Mouse (Mus musculus) cortical plate, adult 2 months (tissue): ENCODE data around the gene Fbxo11. TPM values are rescaled to one million over a fixed set of nuclear protein-coding genes. Genes with fewer than 3 reads are reported as not detected.
A peak's percentile ranks its signal among the peaks of the same experiment; 100 is the strongest.
"Not testable (repeated sequence)": the region's sequence is repeated elsewhere in the genome, so short reads cannot be mapped to it uniquely, and the experiment has no call there.

ENCODE experiments used
- H3K27ac ChIP-seq: fragments of 200-500 bp; 2 replicates; pipeline ENCODE4 v1.5.1; 2012; ENCODE audit warnings: low read length, control low read depth, inconsistent platforms; ENCODE audit not compliant: insufficient read depth
- H3K4me1 ChIP-seq: fragments of 200-500 bp; 2 replicates; pipeline ENCODE4 v1.6.1; 2011; ENCODE audit warnings: low read length; ENCODE audit not compliant: control insufficient read depth, insufficient read depth
- H3K4me3 ChIP-seq: fragments of 200-500 bp; 2 replicates; pipeline ENCODE4 v1.5.1; 2011; ENCODE audit warnings: mild to moderate bottlenecking, low read length, control low read depth; ENCODE audit not compliant: insufficient read depth
- CTCF ChIP-seq: fragments of 200-500 bp; IDR thresholded peaks from 2 replicates; pipeline ENCODE4 v1.5.1; 2011; ENCODE audit warnings: mild to moderate bottlenecking, control low read depth, low read length; ENCODE audit not compliant: insufficient read depth; ENCODE audit errors: extremely low read depth
- POLR2A ChIP-seq: fragments of 200-500 bp; IDR thresholded peaks from 2 replicates; pipeline ENCODE4 v1.6.1; 2011; ENCODE audit warnings: mild to moderate bottlenecking, low read length, control low read depth; ENCODE audit not compliant: insufficient read depth; ENCODE audit errors: extremely low read depth
- polyA plus RNA-seq: library from polyadenylated mRNA; depleted of rRNA; stranded (reverse); fragments of >200 nt; gene quantifications from 2 replicates; pipeline ENCODE4 v1.2.3, GENCODE M21; 2012; rRNA removed

The Fbxo11 gene
- polyA plus RNA-seq, 1 experiment = 70.5 TPM

GRCm38 (mm10) chr17:87958283-87958682 is 106.8 kb downstream of the Fbxo11 start:
- TF ChIP-seq POLR2A = no peak
- TF ChIP-seq CTCF = no peak
- no peak overlapping the region for H3K27ac ChIP-seq

GRCm38 (mm10) chr17:87957096-87957840 is 107.8 kb downstream of the Fbxo11 start:
- no peaks in the 10 kb centered on the region for H3K4me1 ChIP-seq
- TF ChIP-seq CTCF (no peak), POLR2A (no peak)
- no peak overlapping the region for H3K4me3 ChIP-seq
- no peak overlapping the region for H3K27ac ChIP-seq

More at GRCm38 (mm10) chr17:87958283-87958682, 106.8 kb downstream of the Fbxo11 start:
- Histone ChIP-seq H3K4me3 (no peak overlapping the region), H3K4me1 (no peaks in the 10 kb centered on the region)

DNA sequence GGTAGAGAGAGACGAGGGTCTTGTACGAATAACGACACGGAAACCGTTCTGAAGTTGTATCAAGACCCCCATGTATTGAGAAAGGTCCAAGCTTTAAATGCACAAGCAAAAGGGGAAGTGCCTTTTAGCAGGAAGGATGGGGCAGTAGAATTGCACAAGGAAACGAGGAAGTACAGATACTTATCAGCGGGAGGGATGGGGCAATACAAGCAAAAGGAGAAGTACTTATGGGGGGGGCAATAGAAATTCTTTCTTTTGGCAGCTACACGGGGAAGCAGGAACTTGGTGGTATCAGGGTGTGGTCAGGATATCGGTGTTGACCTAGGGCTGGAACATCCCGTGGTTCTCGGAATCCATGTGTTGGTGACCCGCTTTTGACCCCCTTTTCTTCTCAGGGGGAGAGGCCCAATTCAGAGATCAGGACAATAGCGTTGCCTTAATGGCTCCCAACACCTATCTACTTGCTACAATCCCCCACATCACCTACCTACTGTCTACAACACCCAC is 110.4 kb downstream of the Fbxo11 start:
- not testable (repeated sequence) for H3K4me3 ChIP-seq, H3K4me1 ChIP-seq, H3K27ac ChIP-seq

DNA sequence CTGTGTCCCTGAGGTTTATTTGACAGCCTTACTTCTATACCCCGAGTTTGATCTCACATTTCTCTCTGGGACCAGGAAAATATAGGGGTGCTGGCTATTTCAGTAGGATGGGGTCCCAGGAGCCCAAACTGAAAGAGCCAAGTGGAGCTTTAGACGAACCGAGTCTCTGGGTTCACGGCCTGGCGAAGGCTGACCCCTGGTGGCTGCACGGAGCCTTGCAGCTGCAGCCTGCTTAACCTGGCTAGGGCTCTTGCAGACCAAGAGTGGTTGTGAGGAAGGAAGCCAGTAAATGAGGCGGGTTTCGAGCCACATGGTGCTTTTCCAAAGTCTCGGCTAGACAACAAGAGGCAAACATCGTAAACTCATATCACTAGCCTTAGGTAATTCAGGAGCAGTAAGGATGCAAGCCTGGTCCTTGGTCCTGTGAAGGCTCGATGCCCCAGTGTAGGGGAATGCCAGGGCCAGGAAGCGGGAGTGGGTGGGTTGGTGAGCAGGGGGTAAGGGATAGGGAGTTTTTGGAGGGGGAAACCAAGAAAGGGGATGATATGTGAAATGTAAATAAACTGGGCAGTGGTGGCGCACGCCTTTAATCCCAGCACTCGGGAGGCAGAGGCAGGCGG is 116.0 kb downstream of the Fbxo11 start:
- no peak overlapping the region for H3K27ac ChIP-seq
- TF ChIP-seq POLR2A (no peak), CTCF (peak; percentile 97)

More for the DNA sequence above, 116.0 kb downstream of the Fbxo11 start:
- Histone ChIP-seq H3K4me3 (no peak overlapping the region), H3K4me1 (no peaks in the 10 kb centered on the region)

Other genes with a start within 250 kb of the Fbxo11 start
- gene Rpl36-ps4, start 144.3 kb downstream of the Fbxo11 start, polyA plus RNA-seq = not detected in 2 replicates
- gene Msh6, start 90.2 kb downstream of the Fbxo11 start, polyA plus RNA-seq = 7.4 and 7.5 TPM in 2 replicates